Mouse (Mus musculus): ENCODE measurements at regions not wholly inside any gene's neighbourhood (a gene's known extent, or its start where the extent isn't known, plus 50 kb on each side); places are given as distances from the start of the nearest gene placed in this dataset.
A peak's percentile ranks its signal among the peaks of the same experiment; 100 is the strongest.

DNA sequence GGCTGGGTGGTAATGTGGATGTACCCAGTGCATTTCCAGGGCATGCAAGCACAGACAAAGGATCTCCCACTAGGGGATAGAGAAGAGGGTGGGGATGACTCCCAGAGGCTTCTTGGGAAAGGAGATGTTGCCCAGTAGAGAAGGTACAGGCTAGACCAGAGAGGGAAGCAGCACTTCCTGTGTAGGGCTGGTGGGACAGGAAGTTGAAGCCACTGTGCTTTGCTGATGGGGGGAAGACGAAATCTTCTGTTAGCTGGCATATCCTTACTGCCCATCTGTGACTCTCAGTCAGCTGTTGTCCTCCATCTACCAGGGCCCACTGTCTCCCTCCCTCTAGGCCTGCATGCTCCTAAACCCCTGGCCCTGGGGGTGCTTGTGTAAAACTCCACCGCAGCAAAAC lies 180.2 kb downstream of the Wdr11 start:
- no peak for DNase-seq (ENCODE audit: low spot score)

DNA sequence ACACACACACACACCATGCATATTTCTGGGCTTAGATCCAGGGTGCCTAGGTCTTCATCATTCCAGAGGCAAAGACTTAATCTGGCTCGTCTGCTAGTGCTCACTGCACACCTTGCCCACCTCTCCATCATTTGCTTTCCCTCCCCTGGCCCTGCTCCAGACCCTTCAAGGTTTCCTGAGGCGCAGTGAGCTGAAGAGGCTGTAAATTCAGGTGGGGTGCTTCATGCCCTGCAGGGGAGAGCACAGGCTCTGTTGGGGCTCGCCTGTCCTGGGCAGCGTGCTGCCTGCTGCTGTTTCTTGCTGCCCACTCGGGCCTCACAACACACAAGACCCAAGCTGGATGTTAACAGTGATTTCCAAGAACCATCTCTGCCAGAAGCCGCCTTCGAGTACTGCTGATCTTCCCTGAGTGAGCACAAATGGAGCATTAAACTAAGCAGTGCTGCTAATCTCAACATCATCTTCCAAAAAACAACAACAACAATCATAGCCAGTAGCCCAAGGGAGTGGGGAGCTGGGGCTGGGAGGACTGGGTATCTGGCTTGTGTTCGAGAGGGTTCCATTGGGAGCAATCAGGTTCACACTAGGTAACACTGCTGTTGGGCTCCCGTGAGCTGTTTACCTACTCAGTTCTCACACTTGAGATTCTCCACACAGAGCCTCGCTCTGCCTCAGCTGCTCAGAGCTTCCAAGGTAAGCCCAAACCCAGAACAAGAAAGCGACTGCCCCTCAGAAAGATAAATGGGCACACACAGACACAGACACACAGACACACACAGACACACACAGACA lies 181.1 kb downstream of the Wdr11 start:
- DNase-seq (ENCODE audit: low spot score): no peak

DNA sequence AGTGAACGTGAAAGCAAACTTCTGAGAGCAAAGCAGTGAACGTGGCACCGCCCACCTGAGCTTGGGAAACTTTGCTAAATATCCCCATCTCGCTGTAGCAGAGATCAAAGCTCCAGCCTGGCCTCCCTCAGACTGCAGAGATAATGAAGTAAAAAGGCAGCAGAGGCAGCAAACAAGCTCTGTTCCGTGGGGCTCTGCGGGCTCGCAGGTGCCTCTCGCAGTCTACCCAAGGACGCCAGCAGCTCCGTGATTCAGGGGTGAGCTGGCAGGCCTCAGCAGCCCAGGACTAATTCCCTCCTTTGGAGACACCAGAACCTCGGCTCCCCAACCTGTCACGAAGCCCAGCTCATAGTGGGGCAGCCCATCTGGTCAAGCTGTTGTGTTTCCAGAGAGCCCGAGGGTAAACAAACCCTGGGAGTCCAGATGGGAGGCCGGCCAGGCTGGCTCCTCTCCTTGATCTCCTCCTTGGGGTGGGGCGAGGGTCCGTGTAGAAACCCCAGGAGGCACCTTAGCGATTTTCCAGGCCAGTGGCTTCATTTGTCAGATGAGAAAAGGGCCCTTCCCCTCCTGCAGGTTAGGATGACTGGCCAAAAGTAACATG lies 182.7 kb downstream of the Wdr11 start:
- no peak for DNase-seq (ENCODE audit: low spot score)

DNA sequence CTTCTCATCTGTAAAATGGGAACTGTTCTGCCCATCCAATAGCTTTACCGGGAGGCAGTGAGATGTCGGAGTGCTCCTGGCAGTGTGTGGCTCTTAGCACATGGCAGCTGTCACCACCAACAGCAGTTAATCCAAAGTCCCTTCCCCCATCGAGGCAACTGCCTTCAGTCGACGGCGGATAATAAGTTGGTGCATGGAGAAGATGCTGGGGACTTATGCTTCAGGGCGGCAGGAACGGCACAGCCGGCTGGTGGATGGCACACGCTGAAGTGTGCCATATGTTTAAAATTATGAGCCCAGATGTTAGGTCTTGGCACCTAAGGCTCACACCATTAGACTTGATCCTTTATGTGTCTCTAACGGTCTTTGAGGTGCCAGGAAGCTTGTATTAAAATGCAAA lies 183.5 kb downstream of the Wdr11 start:
- DNase-seq (ENCODE audit: low spot score): no peak

DNA sequence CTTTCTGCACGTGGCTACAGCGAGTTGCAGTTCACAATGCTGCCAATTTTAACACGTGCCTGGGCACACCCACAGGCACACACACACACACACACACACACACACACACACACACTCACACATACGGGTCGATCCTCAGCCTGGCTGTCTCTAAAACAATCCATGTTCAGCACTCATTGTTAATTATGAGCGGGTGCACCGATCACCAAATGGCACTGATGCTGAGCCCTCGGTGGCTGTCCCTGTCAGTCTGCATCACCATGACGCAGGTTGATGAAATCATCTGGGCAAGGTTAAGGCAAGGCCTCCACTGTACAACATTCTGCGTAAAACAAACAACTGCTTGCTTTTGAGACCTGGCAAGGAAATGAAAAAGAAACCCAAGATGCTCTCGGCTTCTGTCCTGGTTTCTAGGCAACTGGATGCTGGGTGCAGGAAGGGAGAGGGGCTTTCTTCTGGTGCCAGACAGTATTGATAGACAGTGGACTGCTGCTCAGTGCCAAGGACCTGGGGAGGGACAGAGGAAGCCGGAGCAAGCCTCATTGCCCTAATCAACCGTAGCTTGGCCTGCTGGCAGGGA lies 187.3 kb downstream of the Wdr11 start:
- no peak for DNase-seq (ENCODE audit: low spot score)

DNA sequence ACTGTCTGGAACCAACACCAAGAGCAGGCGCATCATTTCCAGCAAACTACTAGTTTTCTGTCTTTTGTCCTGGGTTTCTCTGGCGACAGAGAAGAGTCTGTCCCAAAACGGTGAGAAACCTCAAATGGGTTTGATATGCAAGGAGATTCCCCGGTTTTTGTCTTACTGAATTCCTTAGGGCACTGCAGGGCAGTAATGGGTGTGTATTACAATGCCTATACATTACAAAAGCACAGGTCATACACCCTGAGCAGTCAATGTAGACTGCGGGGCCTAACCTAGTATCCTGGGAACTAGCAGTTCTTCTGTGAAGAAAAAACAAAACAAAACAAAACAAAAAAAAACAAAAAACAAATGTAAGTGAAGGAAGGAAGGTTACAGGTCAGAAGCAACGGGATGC lies 188.3 kb downstream of the Wdr11 start:
- no peak for DNase-seq (ENCODE audit: low spot score)

DNA sequence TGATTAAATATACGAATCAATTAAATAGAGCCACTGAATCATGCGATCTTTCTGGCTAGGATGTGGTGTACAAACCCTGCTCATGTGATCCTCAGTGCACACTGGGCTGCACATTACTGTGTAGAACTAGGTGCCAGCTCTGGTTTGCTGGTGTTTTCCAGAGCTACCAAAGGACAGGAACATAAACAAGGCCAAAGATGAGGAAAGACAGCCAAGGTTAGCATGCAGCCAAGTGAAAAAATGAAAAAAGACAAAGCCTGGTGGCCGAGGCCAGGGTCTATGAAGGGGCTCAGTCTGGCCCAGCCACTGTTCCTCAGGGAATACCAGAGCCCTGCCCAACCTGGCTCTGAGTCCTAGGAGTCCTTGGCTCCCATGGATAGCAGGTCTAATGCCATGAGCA lies 190.1 kb downstream of the Wdr11 start:
- peak; percentile 75 for DNase-seq (ENCODE audit: low spot score)

DNA sequence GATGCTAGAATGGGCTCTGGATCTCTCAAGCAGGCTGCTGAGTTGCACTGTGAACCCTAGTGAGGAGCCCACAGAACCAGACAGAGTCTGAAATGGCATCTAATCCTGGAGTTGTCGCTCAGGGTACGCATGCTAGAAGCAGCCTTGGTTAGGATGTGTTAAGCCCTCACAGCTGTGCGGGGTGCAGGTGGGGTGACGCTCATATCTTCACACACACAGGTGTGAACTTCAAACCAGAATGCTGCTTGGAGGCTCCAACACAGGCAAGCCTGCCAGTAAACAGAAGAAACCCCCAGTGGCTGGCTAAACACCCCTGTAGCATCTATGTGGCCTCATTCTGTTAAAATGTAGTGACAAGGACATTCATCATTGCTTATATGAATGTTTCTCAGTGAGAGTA lies 193.3 kb downstream of the Wdr11 start:
- DNase-seq (ENCODE audit: low spot score): no peak

DNA sequence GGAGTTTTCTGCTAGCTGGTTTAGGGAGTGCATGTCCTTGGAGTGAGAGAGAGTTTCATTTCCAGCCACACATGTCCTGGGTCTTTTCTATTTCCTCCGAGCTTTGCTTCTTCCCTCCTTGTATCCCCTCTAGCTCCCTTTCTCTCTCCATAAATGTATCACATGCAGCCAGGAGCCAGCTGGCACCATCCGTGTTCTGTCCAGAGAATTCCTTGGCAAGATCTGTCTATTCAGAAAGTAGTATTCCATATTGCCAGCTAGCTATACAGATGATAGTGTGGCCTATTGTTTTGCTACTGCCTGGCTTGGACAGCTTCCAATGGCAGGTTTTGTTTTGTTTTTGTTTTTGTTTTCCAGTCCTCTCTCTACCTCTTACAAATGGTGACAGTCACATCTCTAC lies 195.3 kb downstream of the Wdr11 start:
- peak; percentile 31 for DNase-seq (ENCODE audit: low spot score)

DNA sequence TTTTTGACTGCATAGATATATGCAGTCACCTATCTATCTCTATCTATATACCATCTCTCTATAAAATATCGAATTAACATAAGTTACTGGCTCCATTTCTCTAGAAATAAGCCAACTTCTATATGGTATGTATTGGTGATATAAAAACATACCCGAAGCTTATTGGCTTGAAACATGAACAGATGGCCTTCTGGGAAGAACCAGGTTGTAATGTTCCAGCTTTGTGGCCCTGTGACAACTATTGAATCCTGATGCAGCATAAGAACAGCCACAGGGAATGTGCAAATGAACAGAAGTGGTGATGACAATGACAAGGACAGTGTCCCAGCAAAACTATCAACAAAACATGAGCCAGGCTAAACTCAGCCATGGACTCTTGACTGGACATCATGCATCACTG lies 196.1 kb downstream of the Wdr11 start:
- DNase-seq (ENCODE audit: low spot score): no peak

DNA sequence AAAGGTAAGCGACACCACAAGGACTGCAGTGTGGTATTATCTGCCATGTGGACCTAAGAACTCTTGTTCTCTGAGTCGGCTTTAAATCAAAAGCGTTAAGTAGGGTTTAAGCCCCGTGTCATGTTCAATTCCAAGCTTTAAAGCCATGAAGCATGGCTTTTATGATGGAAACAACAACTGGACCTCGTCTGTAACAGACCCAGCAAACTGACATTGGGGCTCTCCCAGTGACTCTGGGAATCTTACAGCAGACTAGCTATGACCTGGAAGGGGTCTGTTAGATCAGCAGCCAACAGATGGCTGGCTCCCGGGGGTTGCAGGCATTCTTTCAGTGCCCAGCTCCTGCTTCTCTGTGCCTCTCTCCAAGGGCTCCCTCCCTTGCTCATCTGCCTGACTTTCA lies 197.8 kb downstream of the Wdr11 start:
- DNase-seq (ENCODE audit: low spot score): no peak

DNA sequence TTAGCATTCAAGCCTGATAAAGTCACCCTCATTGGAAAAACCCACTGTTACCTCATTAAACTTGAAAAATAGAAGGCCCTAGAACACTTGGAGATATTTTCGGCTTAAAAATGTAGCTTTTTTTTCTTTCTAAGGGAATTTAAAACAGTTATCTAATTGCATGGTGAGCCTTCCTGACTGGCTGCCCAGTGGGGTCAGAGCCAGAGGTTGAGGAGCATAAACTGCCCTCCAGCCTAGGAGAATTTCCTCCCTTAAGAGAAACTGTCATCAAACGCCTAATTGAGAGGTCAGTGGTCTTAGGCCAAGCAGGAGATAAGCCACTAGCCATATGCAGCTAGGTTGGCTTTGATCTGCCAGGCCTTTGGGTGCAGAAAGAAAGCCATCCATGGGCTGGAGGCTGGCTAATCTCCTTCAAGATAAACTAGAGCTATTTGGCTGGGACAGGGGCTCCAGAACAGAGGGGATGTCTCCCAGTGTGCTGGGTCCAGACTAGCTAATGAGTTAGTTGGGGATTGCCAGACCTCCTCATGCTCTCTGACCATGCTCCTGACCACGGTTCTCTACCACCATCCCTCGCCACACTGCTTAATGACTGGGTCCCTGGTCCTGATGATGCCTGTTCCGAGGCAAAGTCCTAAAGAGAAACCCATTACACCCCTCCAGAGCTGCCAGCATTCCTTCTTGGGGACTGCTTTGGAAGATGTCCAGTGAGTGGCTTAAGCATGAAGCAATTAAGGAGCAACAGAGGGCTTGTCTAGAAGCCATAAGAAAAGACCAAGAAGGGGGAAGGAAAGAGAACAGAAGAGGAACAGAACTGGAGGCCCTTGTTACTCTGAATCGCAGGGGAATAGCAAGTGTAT lies 199.2 kb downstream of the Wdr11 start:
- DNase-seq (ENCODE audit: low spot score): peak; percentile 48

DNA sequence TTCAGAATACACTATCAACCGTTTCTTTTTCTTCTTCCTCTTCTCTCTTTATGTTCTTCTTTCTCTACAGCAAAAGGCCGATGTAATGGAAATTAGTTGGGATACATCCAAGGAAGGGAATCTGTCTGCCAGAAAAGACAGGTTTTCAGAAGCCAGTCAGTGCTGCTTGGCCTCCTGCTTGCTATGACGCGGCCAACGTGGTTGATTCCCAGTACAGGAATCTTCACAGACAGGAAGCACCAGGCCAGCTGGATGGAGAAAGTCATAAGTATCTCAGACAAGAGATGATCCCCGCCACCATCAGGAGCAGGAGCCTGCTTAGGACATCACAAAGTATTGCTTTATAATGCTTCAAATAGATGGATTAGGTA lies 199.8 kb downstream of the Wdr11 start:
- DNase-seq (ENCODE audit: low spot score): peak; percentile 37

DNA sequence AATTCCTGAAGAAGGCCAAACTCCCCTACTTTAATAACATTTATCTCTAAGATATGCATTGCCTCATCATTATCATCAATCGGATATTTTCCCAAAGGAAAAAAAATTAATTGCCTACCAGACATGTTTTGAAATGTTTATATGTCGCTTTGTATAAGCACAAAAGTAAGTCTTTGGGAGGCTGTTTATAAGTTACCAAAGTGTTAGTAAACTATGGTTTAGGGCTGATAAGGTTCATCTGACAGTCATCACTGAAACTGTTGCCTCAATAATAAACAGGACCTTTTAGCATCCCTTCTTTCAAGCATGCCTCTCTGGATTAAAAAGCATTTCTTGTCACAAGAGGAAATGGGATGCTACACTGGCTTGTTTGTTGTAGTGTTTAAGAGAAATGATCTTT lies 202.1 kb downstream of the Wdr11 start:
- no peak for DNase-seq (ENCODE audit: low spot score)

DNA sequence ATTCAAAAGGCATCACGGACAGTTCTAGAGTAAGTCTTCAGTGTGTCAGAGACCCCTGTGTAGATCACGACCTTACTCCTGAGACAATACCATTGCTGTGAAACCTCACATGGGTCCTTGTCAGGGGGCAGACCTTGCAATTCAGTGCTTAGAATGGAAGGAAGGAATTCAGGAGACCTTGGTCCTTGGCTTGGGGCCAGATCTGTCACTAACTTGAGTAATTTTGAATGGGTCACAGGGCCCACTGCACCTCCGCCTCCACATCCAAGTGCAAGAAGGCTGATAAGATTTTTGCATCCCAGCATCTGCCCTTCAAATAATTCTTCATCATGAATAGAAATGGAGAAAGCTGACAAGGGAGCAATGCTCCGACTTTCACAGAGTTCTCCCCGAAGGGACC lies 202.6 kb downstream of the Wdr11 start:
- DNase-seq (ENCODE audit: low spot score): no peak

DNA sequence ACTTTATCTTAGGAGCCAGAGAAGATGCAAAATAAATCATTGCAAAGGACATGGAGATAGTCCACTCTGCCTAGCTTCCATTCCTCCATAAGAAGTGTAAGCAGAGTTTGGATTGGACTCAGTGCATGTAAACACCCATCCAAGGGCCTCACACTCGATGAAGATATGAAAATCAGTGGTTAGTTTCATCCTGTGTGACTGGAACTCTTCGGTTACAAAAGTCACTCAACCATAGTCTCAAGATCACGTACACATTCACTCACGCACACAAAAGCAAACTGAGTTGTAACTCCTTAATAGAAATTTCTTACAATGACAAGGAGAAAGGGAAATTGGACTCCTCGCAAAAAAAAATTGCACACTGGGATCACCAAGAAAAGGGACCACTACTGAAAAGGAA lies 206.9 kb downstream of the Wdr11 start:
- no peak for DNase-seq (ENCODE audit: low spot score)

DNA sequence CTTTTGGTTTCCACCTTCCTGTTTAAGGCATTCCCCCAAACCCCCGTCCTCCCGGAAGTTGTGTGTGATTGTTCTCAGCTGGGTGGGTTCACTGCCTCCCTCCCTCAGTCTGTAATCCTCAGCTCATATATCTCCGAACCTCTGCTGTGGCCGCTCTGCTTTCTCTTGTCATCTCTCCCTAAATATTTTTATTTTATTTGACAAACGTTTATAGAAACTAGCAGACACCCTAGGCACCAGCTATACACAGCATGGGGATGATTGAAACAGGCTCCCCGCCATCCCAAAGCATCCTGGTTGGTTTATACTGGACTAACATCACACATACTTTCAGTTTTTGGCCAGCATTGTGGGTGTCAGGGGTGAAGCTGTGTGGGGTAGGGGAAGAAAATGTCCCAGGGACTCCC lies 208.8 kb downstream of the Wdr11 start:
- no peak for DNase-seq (ENCODE audit: low spot score)

DNA sequence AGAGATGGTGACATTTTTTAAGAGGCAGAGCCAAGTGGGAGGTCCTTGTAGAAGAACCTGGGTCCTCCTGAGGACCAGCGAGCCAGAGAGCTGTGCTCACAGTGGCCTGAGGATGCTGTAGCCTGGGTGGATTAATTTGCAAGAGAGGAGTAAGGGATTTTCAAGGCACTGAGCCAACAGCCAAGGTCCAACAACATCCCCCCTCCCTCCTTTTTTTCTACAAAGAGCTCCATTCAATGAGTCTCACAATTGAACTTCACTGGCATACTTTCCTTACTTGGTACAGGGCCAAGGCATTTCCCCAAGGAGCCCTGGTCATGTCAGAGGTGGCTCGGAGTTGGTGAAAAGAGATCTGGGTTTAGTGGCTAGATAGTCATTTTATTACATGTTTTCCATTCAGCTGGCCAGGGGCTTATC lies 209.8 kb downstream of the Wdr11 start:
- DNase-seq (ENCODE audit: low spot score): peak; percentile 78

DNA sequence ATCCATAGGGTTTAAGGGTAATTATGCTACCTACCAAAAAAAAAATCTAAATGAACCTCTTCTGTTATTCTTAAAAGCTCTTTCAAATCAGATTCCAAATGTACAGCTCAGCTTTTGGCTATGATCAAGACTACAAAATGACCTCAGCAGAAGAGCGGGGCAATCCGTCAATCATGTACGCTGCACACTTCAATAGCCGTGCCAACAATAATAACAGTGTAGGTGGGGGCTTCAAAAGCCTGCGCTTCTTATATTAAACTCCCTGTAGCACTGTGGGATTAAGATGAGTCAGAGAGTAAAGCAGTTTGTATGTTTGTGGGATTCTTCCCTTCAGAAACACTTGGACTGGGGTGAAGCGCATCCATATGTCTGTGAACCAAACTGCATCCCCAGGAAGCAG lies 210.5 kb downstream of the Wdr11 start:
- no peak for DNase-seq (ENCODE audit: low spot score)

DNA sequence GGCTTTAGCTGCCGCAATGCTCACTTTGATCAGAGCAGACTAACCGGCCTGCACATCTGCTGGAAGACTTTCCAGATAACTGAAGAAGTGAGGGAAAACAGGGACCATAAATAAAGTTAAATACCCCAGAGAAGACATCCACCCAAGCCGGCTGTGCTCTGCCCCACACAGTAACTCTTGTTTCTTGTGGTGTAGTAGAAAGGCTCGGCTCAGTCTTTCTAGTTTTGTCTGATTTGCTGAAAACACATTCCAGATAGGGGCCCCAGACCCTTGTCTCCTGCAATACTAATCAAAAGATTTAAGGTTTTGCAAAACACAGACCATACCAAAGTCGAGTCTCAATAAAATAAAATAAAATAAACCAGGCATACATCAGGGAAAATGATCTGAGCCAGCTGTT lies 213.7 kb downstream of the Wdr11 start:
- DNase-seq (ENCODE audit: low spot score): no peak

DNA sequence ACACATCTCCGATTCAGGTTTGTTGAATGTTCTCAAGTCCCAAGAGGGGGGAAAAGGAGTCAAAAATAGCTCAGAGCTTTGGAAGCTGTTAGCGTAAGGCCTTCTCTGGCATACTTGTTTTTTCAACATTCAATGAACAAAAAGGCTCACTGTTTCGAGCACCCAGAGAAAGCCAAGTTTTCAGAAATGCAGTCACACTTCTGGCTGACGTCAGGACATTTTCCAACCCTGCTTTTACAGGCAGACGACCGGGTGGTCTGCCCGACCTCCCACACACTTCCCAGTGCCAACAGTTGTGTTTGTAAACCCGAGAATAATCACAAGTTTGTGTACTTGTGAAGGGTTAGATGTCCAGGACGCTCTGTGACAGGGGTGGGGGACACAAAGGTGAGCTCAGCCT lies 218.5 kb downstream of the Wdr11 start:
- DNase-seq (ENCODE audit: low spot score): no peak

DNA sequence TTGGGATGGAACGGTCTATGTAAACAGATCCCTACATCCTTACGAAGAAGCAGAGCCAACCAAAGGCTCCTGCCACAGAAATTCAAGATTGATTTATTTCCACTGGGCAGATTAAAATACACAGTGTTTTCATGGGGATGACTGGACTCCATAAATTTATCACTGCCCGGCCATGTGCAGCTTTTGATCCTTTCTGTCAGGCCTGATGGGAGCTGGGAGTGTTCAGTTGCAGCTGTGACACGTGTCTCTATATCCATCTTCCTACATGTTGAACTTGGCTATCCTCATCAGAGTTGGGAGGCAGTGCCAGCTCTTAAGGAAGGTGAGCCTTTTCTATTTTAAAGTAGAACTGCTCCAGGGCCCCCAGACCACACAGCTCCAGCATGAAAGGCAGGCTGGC lies 218.9 kb downstream of the Wdr11 start:
- no peak for DNase-seq (ENCODE audit: low spot score)
